Mouse (Mus musculus): Measurements from ENCODE around the gene Hapln3.
A peak's percentile ranks its signal among the peaks of the same experiment; 100 is the strongest.

Hapln3 gene

DNA sequence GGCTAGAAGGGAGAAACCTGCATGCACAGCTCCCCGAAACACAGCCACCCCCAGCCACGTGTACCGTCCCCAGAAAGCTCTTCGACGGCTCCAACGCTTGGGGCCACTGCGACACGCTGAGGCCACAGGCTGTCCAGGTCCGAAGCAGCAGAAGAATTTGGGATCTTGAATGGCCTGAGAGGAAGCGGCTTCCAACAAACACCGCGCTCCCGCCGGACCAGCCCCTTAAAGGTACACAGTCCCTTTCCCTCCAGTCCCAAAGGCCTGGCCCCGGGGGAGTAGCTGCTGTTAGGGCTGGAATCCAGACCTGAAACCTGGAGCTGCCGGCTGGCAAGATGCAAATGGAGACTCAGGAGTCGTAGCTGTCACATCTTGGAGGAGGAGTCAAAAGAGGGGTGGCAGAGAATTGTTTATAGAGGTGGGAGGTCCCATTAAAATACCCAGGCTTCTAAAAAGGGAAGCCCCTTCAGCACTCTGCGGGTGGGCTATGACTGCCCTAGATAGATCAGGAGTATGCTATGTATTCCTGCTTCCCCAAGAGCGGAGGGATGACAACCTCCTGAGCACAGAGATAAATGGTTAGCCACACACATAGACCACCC, at the start of gene Hapln3:
Hapln3 (minus strand) TSS at position 176 of the 602 bp plus-strand sequence.
- DNase-seq (ENCODE audit: low spot score), result no peak

DNA sequence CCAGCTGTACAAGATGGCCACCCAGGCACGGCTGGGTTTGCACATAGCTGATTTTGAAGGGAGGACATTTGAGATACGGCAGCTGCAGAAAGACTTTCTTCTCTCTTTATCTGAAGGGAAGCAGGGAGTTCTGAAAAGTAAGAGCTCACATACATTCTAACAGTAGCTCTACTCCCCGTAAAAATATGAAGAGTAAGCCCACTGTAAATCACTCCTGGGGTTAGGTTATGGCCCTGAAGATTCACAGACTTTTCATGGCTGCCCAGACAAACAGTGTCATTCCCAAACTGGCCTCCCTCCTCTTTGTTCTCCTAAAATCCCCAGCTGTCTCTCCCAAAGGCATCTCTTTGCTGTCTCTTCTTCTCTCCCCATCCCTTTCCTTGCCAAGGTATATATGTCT, 43.0 kb upstream of the Hapln3 start:
- DNase-seq (ENCODE audit: low spot score), result no peak

- DNase-seq (ENCODE audit: low spot score), result no peak
These were observed 41.0 kb upstream of the Hapln3 start for GRCm38 (mm10) chr7:79171782-79172181.

DNA sequence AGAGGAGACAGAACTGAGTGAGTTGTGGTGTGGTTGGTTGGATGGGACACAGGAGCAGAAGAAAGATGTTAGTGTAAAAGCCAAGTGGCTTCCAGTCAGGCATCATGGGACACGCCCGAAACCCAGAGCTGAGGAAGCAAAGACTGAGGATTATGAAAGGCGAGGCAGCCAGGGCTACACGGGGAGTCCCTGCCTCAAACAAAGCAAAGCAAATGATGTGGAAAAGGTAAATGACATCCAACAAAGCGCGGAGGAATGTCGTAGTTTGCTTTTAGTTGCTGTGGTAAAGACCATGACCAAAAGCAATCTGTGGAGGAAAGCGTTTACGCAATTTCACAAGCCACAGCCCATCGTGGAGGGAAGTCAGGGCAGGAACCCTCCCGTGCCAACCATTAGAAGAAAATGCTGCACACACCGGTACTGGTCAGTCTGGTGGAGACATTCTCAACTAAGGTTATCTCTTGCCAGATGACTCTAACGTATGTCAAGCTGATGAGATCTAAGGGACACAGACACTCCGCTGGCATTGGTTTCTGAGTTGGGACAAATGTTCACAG, 36.3 kb upstream of the Hapln3 start:
- DNase-seq (ENCODE audit: low spot score), result no peak

DNA sequence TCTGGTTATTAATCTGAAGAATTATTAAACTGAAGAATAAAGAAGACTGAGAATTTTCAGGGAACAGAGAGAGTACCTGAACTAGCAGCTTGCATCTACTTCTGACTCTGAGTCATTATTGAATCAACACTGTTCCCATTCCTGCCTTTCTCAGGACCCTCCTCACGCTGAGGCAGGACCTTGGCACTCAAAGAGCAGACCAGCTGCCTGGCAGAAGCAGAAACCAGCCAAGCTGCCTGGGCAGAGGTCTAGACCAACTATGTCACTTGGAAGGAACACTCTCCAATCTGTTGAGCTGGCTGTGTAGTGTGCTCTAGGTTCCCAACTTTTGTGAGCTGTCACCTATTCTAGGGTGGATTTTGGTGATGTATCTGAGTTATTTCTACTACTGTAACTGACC, 28.6 kb upstream of the Hapln3 start:
- DNase-seq (ENCODE audit: low spot score), result no peak

- no peak for DNase-seq (ENCODE audit: low spot score)
These were observed 18.7 kb upstream of the Hapln3 start for GRCm38 (mm10) chr7:79149522-79149921.

DNA sequence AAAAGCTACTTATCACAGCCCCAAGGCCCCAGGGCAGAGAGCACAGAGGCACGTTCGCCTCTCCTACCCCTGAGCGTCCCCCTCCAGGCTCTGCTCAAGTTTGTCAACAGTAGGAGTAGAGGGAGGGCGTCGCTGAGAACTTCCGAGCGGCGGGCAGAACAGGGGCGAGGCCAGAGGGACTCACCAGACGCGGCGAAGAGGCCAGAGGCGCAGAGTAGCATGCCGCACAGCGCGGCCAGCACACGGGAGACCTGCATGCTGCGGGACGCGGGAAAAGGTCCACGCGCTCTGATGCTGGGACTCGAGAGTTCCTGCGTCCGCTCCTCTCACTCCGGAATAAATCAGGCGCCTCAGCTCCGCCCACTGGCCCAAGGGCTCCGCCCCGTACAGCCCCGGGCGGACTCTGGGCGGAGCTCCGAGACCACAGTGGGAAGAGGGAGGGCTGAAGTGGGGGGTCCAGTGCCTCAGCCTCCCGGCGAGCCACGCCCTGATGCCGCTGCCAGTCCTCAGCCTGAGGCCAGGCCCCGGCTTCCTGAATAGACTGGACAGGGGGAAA, 18.0 kb upstream of the Hapln3 start, which contains the start of gene Mfge8:
Mfge8 (minus strand) TSS at position 350 of the 556 bp plus-strand sequence.
- peak; percentile 54 for DNase-seq (ENCODE audit: low spot score)

DNA sequence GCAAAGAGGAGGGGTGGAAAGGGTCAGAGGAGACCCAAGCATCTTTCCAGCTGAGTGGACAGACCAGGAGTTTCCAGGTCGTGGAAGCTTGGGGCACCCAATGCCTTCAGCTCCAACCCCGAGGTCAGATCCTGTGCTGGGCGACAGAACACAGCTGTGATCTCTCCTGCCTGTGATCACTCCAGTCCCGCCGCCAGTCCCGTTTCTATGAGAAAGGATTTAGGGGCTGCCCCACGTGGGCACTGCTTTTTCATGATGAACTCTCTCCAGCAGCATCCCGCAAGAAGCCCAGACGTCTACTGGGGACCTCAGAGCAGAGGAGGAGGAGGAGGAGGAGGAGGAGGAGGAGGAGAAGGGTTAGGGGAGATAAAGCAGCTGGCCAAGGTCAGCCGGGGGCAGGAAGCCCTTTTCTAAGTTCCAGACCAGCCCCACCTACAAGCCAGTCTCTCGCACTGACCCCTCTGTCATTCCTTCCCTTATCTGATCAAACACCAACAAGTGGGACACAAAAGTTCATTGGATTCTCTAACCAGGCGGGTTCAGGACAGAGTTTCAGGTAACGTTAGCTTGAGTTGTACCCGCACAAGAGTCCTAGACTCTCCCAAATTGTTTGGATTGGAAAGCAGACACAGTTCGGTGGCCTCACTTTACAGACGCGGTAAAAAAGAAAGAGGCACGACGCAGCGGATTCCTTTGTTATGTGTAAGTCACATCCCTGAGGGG, 17.3 kb upstream of the Hapln3 start:
- DNase-seq (ENCODE audit: low spot score), result no peak

GRCm38 (mm10) chr7:79147011-79147837, 16.4 kb upstream of the Hapln3 start:
- no peak for DNase-seq (ENCODE audit: low spot score)

- peak; percentile 63 for DNase-seq (ENCODE audit: low spot score)
These were observed 10.1 kb upstream of the Hapln3 start for GRCm38 (mm10) chr7:79140897-79141296.

DNA sequence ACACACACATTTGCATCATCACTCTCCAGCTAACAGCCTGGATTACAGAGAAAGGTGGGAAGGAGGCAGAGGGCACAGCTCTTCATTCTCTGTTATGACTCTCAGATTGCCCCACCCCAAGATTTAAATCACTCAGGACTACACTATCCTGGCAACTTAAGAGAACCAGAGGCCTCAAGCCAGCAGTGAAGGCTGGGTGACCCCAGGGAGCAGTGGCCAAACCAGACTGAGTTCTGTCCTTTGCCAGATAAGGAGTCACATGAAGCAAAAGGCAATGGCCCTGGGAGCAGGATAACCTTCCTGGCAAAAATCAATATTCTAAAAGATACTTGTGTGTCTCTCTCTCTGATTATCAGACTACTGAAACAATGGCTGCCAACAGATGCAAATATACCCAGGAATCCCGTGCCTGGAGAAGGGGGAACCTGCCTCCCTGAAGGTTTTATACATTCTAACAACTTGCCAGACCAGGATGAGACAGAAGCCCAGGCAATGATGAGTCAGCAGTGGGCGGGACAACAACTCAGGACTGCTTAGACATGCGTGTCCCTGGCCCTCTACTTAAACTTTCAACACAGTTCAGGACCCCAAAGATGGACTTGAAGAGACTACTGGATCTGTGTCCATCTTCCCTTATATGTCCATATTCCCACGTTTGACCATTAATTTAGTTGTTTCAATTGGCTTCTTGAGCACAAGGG, 9.2 kb upstream of the Hapln3 start:
- no peak for DNase-seq (ENCODE audit: low spot score)

- DNase-seq (ENCODE audit: low spot score), result no peak
These were observed 8.6 kb upstream of the Hapln3 start for GRCm38 (mm10) chr7:79139328-79139824.

GRCm38 (mm10) chr7:79133391-79133790, 2.6 kb upstream of the Hapln3 start:
- DNase-seq (ENCODE audit: low spot score), result no peak

DNA sequence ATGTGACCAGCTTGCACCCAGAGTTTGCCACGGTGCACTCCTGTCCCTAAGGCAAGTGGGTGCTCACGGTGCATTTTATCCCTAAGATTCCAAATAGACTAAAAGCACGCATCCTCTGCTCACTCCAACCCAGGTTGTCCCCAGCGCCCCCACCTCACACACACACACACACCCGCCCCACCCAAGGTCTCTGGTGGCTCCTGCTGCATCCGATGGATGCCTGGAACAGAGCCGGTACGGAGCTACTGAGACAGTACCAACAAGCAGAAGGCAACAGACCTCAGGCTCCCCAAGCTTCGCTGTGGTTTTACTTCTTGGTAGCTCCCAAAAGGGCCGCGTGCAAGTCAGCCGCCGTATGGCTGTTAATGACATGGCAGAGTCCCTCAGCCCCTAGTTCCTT, 433 bp downstream of the Hapln3 start:
- no peak for DNase-seq (ENCODE audit: low spot score)

DNA sequence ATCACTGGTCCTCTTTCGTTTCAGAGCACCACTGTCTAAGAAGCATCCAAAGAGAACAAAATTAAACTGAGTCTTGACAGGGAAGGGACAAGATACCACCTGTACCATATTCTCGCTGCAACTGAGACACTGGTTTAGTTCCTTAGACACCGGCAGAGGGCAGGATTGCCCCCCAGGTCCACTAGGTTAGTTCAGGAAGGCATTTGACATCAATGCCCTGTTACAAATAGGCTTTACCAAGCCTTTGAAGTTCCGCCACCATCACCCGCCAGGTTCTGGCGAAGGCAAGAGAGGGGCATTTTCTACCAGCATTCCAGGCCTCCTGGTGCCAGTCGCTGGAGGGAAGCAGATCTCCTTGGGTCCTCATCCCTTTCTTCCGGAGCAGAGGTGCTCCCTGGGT, 935 bp downstream of the Hapln3 start:
- DNase-seq (ENCODE audit: low spot score), result no peak

DNA sequence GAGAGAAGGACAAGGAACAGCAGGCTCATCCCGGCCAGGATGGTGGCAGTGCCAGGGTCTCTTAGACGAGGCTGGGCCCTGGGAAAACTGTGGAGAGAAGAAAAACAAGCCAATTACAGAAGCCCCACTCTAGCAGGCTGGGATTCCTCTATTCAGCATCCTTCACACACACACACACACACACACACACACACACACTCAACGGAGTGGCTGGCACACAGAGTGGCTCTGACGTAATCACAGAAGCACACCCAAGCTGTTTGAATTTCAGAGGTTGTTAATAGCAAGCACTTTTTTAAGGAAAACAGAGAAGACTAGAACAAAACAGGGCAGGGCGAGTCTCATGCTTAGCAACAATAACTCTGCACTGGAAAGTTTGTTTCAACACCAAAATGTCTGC, 7.4 kb downstream of the Hapln3 start:
- DNase-seq (ENCODE audit: low spot score), result no peak

DNA sequence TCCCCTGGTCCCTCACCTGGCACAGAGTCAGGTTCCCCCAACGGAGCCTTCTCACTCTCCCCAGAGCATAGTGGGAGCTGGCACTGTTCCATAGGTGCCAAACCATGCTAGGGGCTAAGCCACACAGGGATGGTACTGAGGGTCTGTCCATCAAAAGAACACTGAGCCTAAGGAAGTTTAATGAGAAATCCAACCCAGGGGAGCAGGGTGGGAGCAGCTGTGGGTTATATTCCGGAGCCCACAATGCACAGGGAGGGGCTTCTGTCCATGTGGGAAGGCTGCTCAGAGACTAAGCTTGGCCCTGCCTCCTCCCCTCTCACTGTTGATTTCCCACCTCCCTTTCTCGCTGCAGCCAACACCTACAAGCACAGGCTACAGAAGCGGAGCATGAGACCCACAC, 17.0 kb downstream of the Hapln3 start:
- DNase-seq (ENCODE audit: low spot score), result no peak

GRCm38 (mm10) chr7:79096492-79096891, 34.3 kb downstream of the Hapln3 start:
- no peak for DNase-seq (ENCODE audit: low spot score)

- DNase-seq (ENCODE audit: low spot score), result no peak
These were observed 41.7 kb downstream of the Hapln3 start for GRCm38 (mm10) chr7:79089111-79089510.

- DNase-seq (ENCODE audit: low spot score), result peak; percentile 30
These were observed 50.0 kb downstream of the Hapln3 start for GRCm38 (mm10) chr7:79080572-79081399.

DNA sequence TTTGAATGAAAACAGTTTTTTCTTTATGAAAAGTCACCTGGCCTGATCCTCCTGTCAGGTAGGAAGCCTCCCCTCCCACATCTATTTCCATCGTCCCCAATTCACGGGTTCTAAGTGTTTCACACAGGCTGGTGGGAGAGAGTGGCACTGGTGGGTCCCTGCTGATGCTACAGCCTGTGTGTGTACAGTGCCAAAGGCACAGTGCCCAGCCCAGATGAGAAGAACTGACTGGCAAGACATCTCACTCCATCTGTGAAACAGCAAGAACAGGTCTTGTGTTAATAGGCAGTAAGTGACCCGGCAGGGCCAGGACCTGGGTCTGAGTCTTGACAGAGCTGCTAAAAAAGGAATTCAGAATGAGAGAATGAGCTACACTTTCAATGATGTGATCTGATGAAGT, 51.6 kb downstream of the Hapln3 start:
- DNase-seq (ENCODE audit: low spot score), result no peak

All from ovary, postnatal 10 days (tissue).